Comparison of ENCODE assay signal across 8 mouse cellular contexts in the genomic region with DNA sequence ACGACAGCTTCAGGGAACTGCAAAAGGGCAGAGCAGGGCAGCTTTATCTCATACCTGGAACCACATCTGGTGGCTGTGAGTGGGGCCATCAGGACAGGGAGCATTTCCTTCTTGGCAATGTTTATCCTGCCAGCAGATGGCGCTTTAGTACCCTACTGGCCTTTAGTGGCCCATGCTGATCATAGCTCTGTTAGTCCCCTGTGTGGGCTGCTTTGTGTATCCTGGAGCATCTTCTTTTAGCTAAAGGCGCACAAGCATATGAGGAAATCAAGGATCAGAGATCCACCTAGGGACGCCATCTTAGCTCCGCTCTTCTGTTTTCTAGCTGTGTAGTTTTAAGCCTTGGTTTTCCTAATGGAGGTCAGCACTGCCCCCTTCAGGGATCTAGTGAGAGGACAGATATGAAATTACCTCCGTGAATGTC. TPM values are rescaled to one million over a fixed set of nuclear protein-coding genes. Genes with fewer than 3 reads are reported as not detected.
A peak's percentile ranks its signal among the peaks of the same experiment; 100 is the strongest.
DNase-seq lines count a peak whose midpoint lies in the region; ATAC-seq lines count a peak whose summit lies in the region.

No protein-coding gene starts in this region.

- intact Hi-C loops in gastrocnemius, postnatal 36 days (cut with DNase I) = no loop called here

- no peak overlapping the region for H3K4me3 ChIP-seq in hindbrain, embryonic 10.5 days
- H3K4me3 ChIP-seq in hindbrain, embryonic 13.5 days = no peak overlapping the region
- H3K4me3 ChIP-seq in liver, embryonic 13.5 days (replicated peaks) = no peak overlapping the region

- WGBS in hindbrain, embryonic 10.5 days = 27% methylated on average over 6 of the region's 6 CpGs
- WGBS in hindbrain, embryonic 13.5 days = 35% methylated on average over 6 of the region's 6 CpGs
- 17% methylated on average over 6 of the region's 6 CpGs for WGBS in liver, embryonic 13.5 days (ENCODE audit: insufficient replicate concordance)

- H3K4me2 ChIP-seq in hindbrain, embryonic 13.5 days = no peak overlapping the region
- no peak overlapping the region for H3K4me2 ChIP-seq in liver, embryonic 13.5 days

- ATAC-seq in hindbrain, embryonic 13.5 days (ENCODE audit: low FRiP score) = no peak
- peak; percentile 56; the same call in 1 of the 2 replicates for ATAC-seq in liver, embryonic 13.5 days (ENCODE audit: low read depth)

- H3K27me3 ChIP-seq in hindbrain, embryonic 10.5 days (ENCODE audit: insufficient read depth, poor library complexity, severe bottlenecking) = peaks cover 4% of the 10 kb centered on the region; the same call in 1 of the 2 replicates
- H3K27me3 ChIP-seq in hindbrain, embryonic 13.5 days = 0 out of 2 replicates have a peak, but pooled peaks cover 4% of the 10 kb centered on the region
- H3K27me3 ChIP-seq in liver, embryonic 13.5 days = peaks cover 3% of the 10 kb centered on the region; the same call in 1 of the 2 replicates

- no peaks in the 10 kb centered on the region for H3K36me3 ChIP-seq in hindbrain, embryonic 10.5 days
- no peaks in the 10 kb centered on the region for H3K36me3 ChIP-seq in hindbrain, embryonic 13.5 days
- no peaks in the 10 kb centered on the region for H3K36me3 ChIP-seq in liver, embryonic 13.5 days

- DNase-seq in hindbrain, embryonic 10.5 days (ENCODE audit: low spot score) = peak; percentile 62
- DNase-seq in ES-CJ7 (ENCODE audit: low read depth, low spot score) = peak; percentile 81
- peak; percentile 65 for DNase-seq in adrenal gland, postnatal 14 days
- peak; percentile 69 for DNase-seq in heart, postnatal 4 days
- peak; percentile 56 for DNase-seq in liver, embryonic 13.5 days
- peak; percentile 83 for DNase-seq in retina, embryonic 14.5 days (ENCODE audit: low spot score)
- no peak for DNase-seq in gastrocnemius, postnatal 36 days

- H3K9me3 ChIP-seq in hindbrain, embryonic 10.5 days = no peaks in the 10 kb centered on the region
- H3K9me3 ChIP-seq in hindbrain, embryonic 13.5 days = no peaks in the 10 kb centered on the region
- no peaks in the 10 kb centered on the region for H3K9me3 ChIP-seq in liver, embryonic 13.5 days (replicated peaks)

- peaks cover 32% of the 10 kb centered on the region for H3K4me1 ChIP-seq in hindbrain, embryonic 10.5 days (replicated peaks)
- H3K4me1 ChIP-seq in hindbrain, embryonic 13.5 days (replicated peaks) = peaks cover 9% of the 10 kb centered on the region
- H3K4me1 ChIP-seq in liver, embryonic 13.5 days (replicated peaks) = peaks cover 26% of the 10 kb centered on the region

- no peak overlapping the region for H3K27ac ChIP-seq in hindbrain, embryonic 10.5 days
- no peak overlapping the region for H3K27ac ChIP-seq in hindbrain, embryonic 13.5 days
- no peak overlapping the region for H3K27ac ChIP-seq in liver, embryonic 13.5 days

- no peak overlapping the region for H3K9ac ChIP-seq in hindbrain, embryonic 13.5 days
- H3K9ac ChIP-seq in liver, embryonic 13.5 days = no peak overlapping the region

RNA-seq across cellular contexts. Expression of gene Tnnt2, which starts 11.0 kb away (rescaled TPM):
- polyA plus RNA-seq in hindbrain, embryonic 10.5 days (2016; fragmentation: Nextera tagmentation; extraction: Ambion mirVana) = 0.35 and 2.9 TPM in 2 replicates
- polyA plus RNA-seq in hindbrain, embryonic 13.5 days (2015; fragmentation: Nextera tagmentation; extraction: Ambion mirVana) = 12.1 and 16.2 TPM in 2 replicates
- 1.3 and 2.6 TPM in 2 replicates for total RNA-seq in adrenal gland, postnatal 14 days (2021)
- total RNA-seq in heart, postnatal 4 days (2021) = 1,000 to 10,000 TPM; 6,684 to 7,230 TPM
- 4.3 and 19.2 TPM in 2 replicates for polyA plus RNA-seq in liver, embryonic 13.5 days (2015; fragmentation: Nextera tagmentation; extraction: Ambion mirVana)
- total RNA-seq in gastrocnemius, postnatal 36 days (2021) = 1 to 10 TPM; 2.9 to 5.4 TPM

RNA-seq across cellular contexts. Expression of gene Lad1, which starts 28.8 kb away (rescaled TPM):
- 1.0 and 3.9 TPM in 2 replicates for polyA plus RNA-seq in hindbrain, embryonic 10.5 days (2016; fragmentation: Nextera tagmentation; extraction: Ambion mirVana)
- 0.65 and 0.84 TPM in 2 replicates for polyA plus RNA-seq in hindbrain, embryonic 13.5 days (2015; fragmentation: Nextera tagmentation; extraction: Ambion mirVana)
- total RNA-seq in adrenal gland, postnatal 14 days (2021) = 0.45 TPM in 1 of 2 replicates, not detected in the other
- total RNA-seq in heart, postnatal 4 days (2021) = 10 to 100 TPM in 1 of 2 experiments, 1 to 10 TPM in 1; 7.3 to 10.3 TPM
- polyA plus RNA-seq in liver, embryonic 13.5 days (2015; fragmentation: Nextera tagmentation; extraction: Ambion mirVana) = 0.16 and 0.68 TPM in 2 replicates
- total RNA-seq in gastrocnemius, postnatal 36 days (2021) = not detected

Comparison
In these comparisons a context has a peak if more than half of its experiments do, and no peak if none do; other contexts are left out.
1. DNase-seq: peak in hindbrain, embryonic 10.5 days (single experiment), ES-CJ7 (single experiment), adrenal gland, postnatal 14 days (single experiment), heart, postnatal 4 days (single experiment), liver, embryonic 13.5 days (single experiment) and retina, embryonic 14.5 days (single experiment); none in gastrocnemius, postnatal 36 days (0 of 2).
2. RNA of gene Tnnt2, which starts 11.0 kb away (total RNA-seq): 6,684 to 7,230 TPM in heart, postnatal 4 days; 2.9 to 5.4 TPM in gastrocnemius, postnatal 36 days and 1.3 to 2.6 TPM in adrenal gland, postnatal 14 days; every median in the first group is over 1,000 times any median in the second.